Mouse (Mus musculus) embryonic facial prominence, embryonic 14.5 days (tissue): ENCODE measurements around the gene Smarcd2. TPM values are rescaled to one million over a fixed set of nuclear protein-coding genes. Genes with fewer than 3 reads are reported as not detected.

Experiments
- ATAC-seq: fragments of 200-750 bp; cut with Nextera tagmentation; 2 replicates; pipeline ENCODE4 v1.8.0; 2017; ENCODE audit warnings: low read depth, moderate number of reproducible peaks, moderate TSS enrichment
- DNase-seq: peaks from one replicate; pipeline ENCODE4 v3.0.0-alpha.2; 2015; ENCODE audit warnings: low spot score
- H3K27ac ChIP-seq: fragments of 300-500 bp; sonication (generic); replicated peaks from 2 replicates; pipeline ENCODE4 v1.5.1; 2014; ENCODE audit warnings: low read depth, mild to moderate bottlenecking, low read length, moderate library complexity
- H3K27me3 ChIP-seq: fragments of 300-500 bp; sonication (generic); replicated peaks from 2 replicates; pipeline ENCODE4 v1.6.1; 2014; ENCODE audit warnings: low read length; ENCODE audit not compliant: control insufficient read depth, insufficient read depth
- H3K36me3 ChIP-seq: fragments of 300-500 bp; sonication (generic); 2 replicates; pipeline ENCODE4 v1.6.1; 2014; ENCODE audit warnings: low read length, mixed read lengths; ENCODE audit not compliant: control insufficient read depth, insufficient read depth
- H3K4me1 ChIP-seq: fragments of 300-500 bp; sonication (generic); 2 replicates; pipeline ENCODE4 v1.6.1; 2014; ENCODE audit warnings: antibody characterized with exemption, low read length; ENCODE audit not compliant: control insufficient read depth, insufficient read depth
- H3K4me2 ChIP-seq: fragments of 300-500 bp; sonication (generic); 2 replicates; pipeline ENCODE4 v1.6.1; 2014; ENCODE audit warnings: low read depth, mild to moderate bottlenecking, low read length, moderate library complexity, mixed read lengths
- H3K4me3 ChIP-seq: fragments of 300-500 bp; sonication (generic); 2 replicates; pipeline ENCODE4 v1.5.1; 2014; ENCODE audit warnings: low read depth, mild to moderate bottlenecking, low read length
- H3K9ac ChIP-seq: fragments of 300-500 bp; sonication (generic); 2 replicates; pipeline ENCODE4 v1.6.1; 2014; ENCODE audit warnings: low read depth, mild to moderate bottlenecking, low read length, moderate library complexity, mixed read lengths
- H3K9me3 ChIP-seq: fragments of 300-500 bp; sonication (generic); 2 replicates; pipeline ENCODE4 v1.6.1; 2016; ENCODE audit warnings: low read length; ENCODE audit not compliant: control insufficient read depth
- WGBS: fragments of 180-500 bp; shearing (Covaris S2); extraction: QIAGEN DNeasy Blood & Tissue Kit; methylation state at CpG from one replicate; pipeline ENCODE4 v1.1.7; 2014; 5-methylcytosine and 5-hydroxymethylcytosine counted together
- polyA plus RNA-seq: library from polyadenylated mRNA; unstranded; fragments of >200 nt; fragmentation: Nextera tagmentation; extraction: Ambion mirVana; gene quantifications from 2 replicates; pipeline ENCODE4 v1.2.1, GENCODE M21; 2014

The Smarcd2 gene
- polyA plus RNA-seq, 1 experiment from 2014 or later = 87.6 TPM

- Histone ChIP-seq H3K9ac (no peak overlapping the region), H3K27me3 (no peaks in the 10 kb centered on the region), H3K36me3 (no peaks in the 10 kb centered on the region), H3K4me3 (no peak overlapping the region), H3K9me3 (no peaks in the 10 kb centered on the region), H3K27ac (peak overlapping the region; percentile 84), H3K4me1 (peaks cover 17% of the 10 kb centered on the region; the same call in 1 of the 2 replicates), H3K4me2 (no peak overlapping the region)
- peak; percentile 57; the same call in 1 of the 2 replicates for ATAC-seq
- DNase-seq = peak; percentile 89
- 51% methylated on average over 11 of the region's 11 CpGs for WGBS
Observed at GRCm38 (mm10) chr11:106286987-106287386, 14.2 kb upstream of the Smarcd2 start.

- Histone ChIP-seq H3K27me3 (no peaks in the 10 kb centered on the region), H3K4me2 (no peak overlapping the region), H3K4me3 (no peak overlapping the region), H3K27ac (peak overlapping the region; percentile 84), H3K36me3 (no peaks in the 10 kb centered on the region), H3K9ac (no peak overlapping the region), H3K4me1 (peaks cover 17% of the 10 kb centered on the region; the same call in 1 of the 2 replicates), H3K9me3 (no peaks in the 10 kb centered on the region)
- WGBS = 77% methylated on average over 7 of the region's 7 CpGs
- ATAC-seq (no peak), DNase-seq (no peak)
Observed at GRCm38 (mm10) chr11:106286206-106286605, 13.4 kb upstream of the Smarcd2 start.

GRCm38 (mm10) chr11:106284126-106284525 is 11.4 kb upstream of the Smarcd2 start:
- no peak overlapping the region for H3K9ac ChIP-seq
- ATAC-seq (no peak), DNase-seq (no peak)
- H3K4me1 ChIP-seq = peaks cover 17% of the 10 kb centered on the region; the same call in 1 of the 2 replicates
- no peak overlapping the region for H3K4me2 ChIP-seq
- H3K9me3 ChIP-seq = no peaks in the 10 kb centered on the region
- WGBS = 59% methylated on average over 8 of the region's 8 CpGs
- no peak overlapping the region for H3K27ac ChIP-seq
- H3K4me3 ChIP-seq = no peak overlapping the region
- no peaks in the 10 kb centered on the region for H3K36me3 ChIP-seq
- H3K27me3 ChIP-seq = no peaks in the 10 kb centered on the region

- Histone ChIP-seq H3K4me3 (no peak overlapping the region), H3K27me3 (no peaks in the 10 kb centered on the region), H3K36me3 (no peaks in the 10 kb centered on the region), H3K9ac (no peak overlapping the region), H3K4me1 (peaks cover 17% of the 10 kb centered on the region; the same call in 1 of the 2 replicates), H3K4me2 (no peak overlapping the region), H3K9me3 (no peaks in the 10 kb centered on the region), H3K27ac (no peak overlapping the region)
- DNase-seq (no peak), ATAC-seq (no peak)
- WGBS = 79% methylated on average over 4 of the region's 4 CpGs
Observed at GRCm38 (mm10) chr11:106283371-106283770, 10.6 kb upstream of the Smarcd2 start.

GRCm38 (mm10) chr11:106282452-106282851 is 9.7 kb upstream of the Smarcd2 start:
- ATAC-seq = no peak
- DNase-seq = no peak
- Histone ChIP-seq H3K4me1 (peaks cover 13% of the 10 kb centered on the region; the same call in 1 of the 2 replicates), H3K27ac (no peak overlapping the region), H3K4me3 (no peak overlapping the region), H3K4me2 (no peak overlapping the region), H3K27me3 (no peaks in the 10 kb centered on the region), H3K36me3 (no peaks in the 10 kb centered on the region), H3K9me3 (no peaks in the 10 kb centered on the region), H3K9ac (no peak overlapping the region)
- 79% methylated on average over 6 of the region's 6 CpGs for WGBS

GRCm38 (mm10) chr11:106276454-106276853 is 3.7 kb upstream of the Smarcd2 start, which contains the start of gene Tcam1:
TSS of gene Tcam1 (plus strand) at chr11:106276672.
- H3K4me3 ChIP-seq = peak within 1 kb of the TSS; percentile 10
- DNase-seq (peak; percentile 96), ATAC-seq (peak; percentile 60; the same call in 1 of the 2 replicates)
- H3K36me3 ChIP-seq = no peaks in the 10 kb centered on the region
- peak within 1 kb of the TSS; percentile 53 for H3K27ac ChIP-seq
- H3K9me3 ChIP-seq = no peaks in the 10 kb centered on the region
- peaks cover 13% of the 10 kb centered on the region for H3K4me1 ChIP-seq
- peak within 1 kb of the TSS; percentile 51 for H3K4me2 ChIP-seq
- H3K9ac ChIP-seq = 0 out of 2 replicates have a peak within 1 kb of the TSS, but pooled peaks have one; percentile 26
- no peaks in the 10 kb centered on the region for H3K27me3 ChIP-seq
- WGBS = 8% methylated on average over 25 of the region's 25 CpGs

GRCm38 (mm10) chr11:106274971-106275411 is 2.2 kb upstream of the Smarcd2 start:
- peaks cover 24% of the 10 kb centered on the region for H3K4me1 ChIP-seq
- H3K27ac ChIP-seq = peak overlapping the region; percentile 53
- no peak overlapping the region for H3K4me3 ChIP-seq
- ATAC-seq (no peak), DNase-seq (peak; percentile 80)
- no peak overlapping the region for H3K9ac ChIP-seq
- H3K9me3 ChIP-seq = no peaks in the 10 kb centered on the region
- H3K36me3 ChIP-seq = 0 out of 2 replicates have a peak, but pooled peaks cover 4% of the 10 kb centered on the region
- no peak overlapping the region for H3K4me2 ChIP-seq
- WGBS = 58% methylated on average over 7 of the region's 7 CpGs
- no peaks in the 10 kb centered on the region for H3K27me3 ChIP-seq

- ATAC-seq = no peak
- no peak overlapping the region for H3K4me3 ChIP-seq
- no peaks in the 10 kb centered on the region for H3K9me3 ChIP-seq
- 0 out of 2 replicates have a peak, but pooled peaks cover 4% of the 10 kb centered on the region for H3K36me3 ChIP-seq
- peak overlapping the region; percentile 53 for H3K27ac ChIP-seq
- no peak overlapping the region for H3K4me2 ChIP-seq
- 70% methylated on average over 1 of the region's 1 CpGs for WGBS
- no peak overlapping the region for H3K9ac ChIP-seq
- no peaks in the 10 kb centered on the region for H3K27me3 ChIP-seq
- no peak for DNase-seq
- peaks cover 25% of the 10 kb centered on the region for H3K4me1 ChIP-seq
Observed at GRCm38 (mm10) chr11:106274374-106274773, 1.6 kb upstream of the Smarcd2 start.

GRCm38 (mm10) chr11:106273811-106274210 is 1.0 kb upstream of the Smarcd2 start:
- Histone ChIP-seq H3K27me3 (no peaks in the 10 kb centered on the region), H3K36me3 (0 out of 2 replicates have a peak, but pooled peaks cover 4% of the 10 kb centered on the region), H3K4me1 (peaks cover 31% of the 10 kb centered on the region), H3K4me3 (no peak overlapping the region), H3K27ac (peak overlapping the region; percentile 88), H3K4me2 (peak overlapping the region; percentile 80), H3K9ac (no peak overlapping the region), H3K9me3 (no peaks in the 10 kb centered on the region)
- DNase-seq (no peak), ATAC-seq (no peak)
- 94% methylated on average over 6 of the region's 6 CpGs for WGBS
